Mouse (Mus musculus): ENCODE measurements around the gene Zkscan4.
A peak's percentile ranks its signal among the peaks of the same experiment; 100 is the strongest.
"Not testable (repeated sequence)": the region's sequence is repeated elsewhere in the genome, so short reads cannot be mapped to it uniquely, and the experiment has no call there.

Zkscan4 gene

GRCm38 (mm10) chr13:21492847-21493246 is 14.1 kb downstream of the Zkscan4 start:
- TF ChIP-seq POU5F1 (IDR thresholded peaks at IDR 0.05; ENCODE audit: borderline replicate concordance, low read length), result no peak
- TF ChIP-seq CTCF (conservative IDR thresholded peaks at IDR 0.05; ENCODE audit: low read length), result no peak
- TF ChIP-seq NANOG (IDR thresholded peaks at IDR 0.05; ENCODE audit: borderline replicate concordance, low read length), result no peak
- Histone ChIP-seq H3K36me3 (ENCODE audit: insufficient read depth, low read length) (no peaks in the 10 kb centered on the region), H3K9me3 (ENCODE audit: low read length) (peaks cover 13% of the 10 kb centered on the region), H3K4me1 (replicated peaks; ENCODE audit: low read depth, low read length) (no peaks in the 10 kb centered on the region), H3K4me3 (replicated peaks; ENCODE audit: low read length) (no peak overlapping the region), H3K27me3 (ENCODE audit: insufficient read depth, low read length) (peaks cover 12% of the 10 kb centered on the region)

- H3K4me1 ChIP-seq (replicated peaks; ENCODE audit: low read depth, low read length), result no peaks in the 10 kb centered on the region
- peaks cover 14% of the 10 kb centered on the region for H3K27me3 ChIP-seq (ENCODE audit: insufficient read depth, low read length)
- no peak within 1 kb of the TSS for H3K4me3 ChIP-seq (replicated peaks; ENCODE audit: low read length)
- no peaks in the 10 kb centered on the region for H3K36me3 ChIP-seq (ENCODE audit: insufficient read depth, low read length)
- TF ChIP-seq NANOG (IDR thresholded peaks at IDR 0.05; ENCODE audit: borderline replicate concordance, low read length) (no peak), POU5F1 (IDR thresholded peaks at IDR 0.05; ENCODE audit: borderline replicate concordance, low read length) (no peak), CTCF (conservative IDR thresholded peaks at IDR 0.05; ENCODE audit: low read length) (no peak)
- H3K9me3 ChIP-seq (ENCODE audit: low read length), result 0 out of 2 replicates have a peak, but pooled peaks cover 3% of the 10 kb centered on the region
These were observed 16.4 kb downstream of the Zkscan4 start, which contains the start of gene AK157302 for GRCm38 (mm10) chr13:21495080-21495479. AK157302 (plus strand) TSS chr13:21495223.

- not testable (repeated sequence) for H3K36me3 ChIP-seq (ENCODE audit: insufficient read depth, low read length); H3K27me3 ChIP-seq (ENCODE audit: insufficient read depth, low read length); H3K9me3 ChIP-seq (ENCODE audit: low read length); H3K4me1 ChIP-seq (replicated peaks; ENCODE audit: low read depth, low read length); H3K4me3 ChIP-seq (replicated peaks; ENCODE audit: low read length)
These were observed 22.5 kb downstream of the Zkscan4 start, which contains the start of gene Gm11273 for GRCm38 (mm10) chr13:21501182-21501581. Gm11273 (minus strand) TSS chr13:21501418.

- no peaks in the 10 kb centered on the region for H3K36me3 ChIP-seq (ENCODE audit: insufficient read depth, low read length)
- H3K4me3 ChIP-seq (replicated peaks; ENCODE audit: low read length), result no peak overlapping the region
- H3K27me3 ChIP-seq (ENCODE audit: insufficient read depth, low read length), result peaks cover 3% of the 10 kb centered on the region
- peaks cover 4% of the 10 kb centered on the region for H3K4me1 ChIP-seq (replicated peaks; ENCODE audit: low read depth, low read length)
- no peaks in the 10 kb centered on the region for H3K9me3 ChIP-seq (ENCODE audit: low read length)
- TF ChIP-seq NANOG (IDR thresholded peaks at IDR 0.05; ENCODE audit: borderline replicate concordance, low read length), result no peak
- TF ChIP-seq POU5F1 (IDR thresholded peaks at IDR 0.05; ENCODE audit: borderline replicate concordance, low read length), result no peak
- no peak for TF ChIP-seq CTCF (conservative IDR thresholded peaks at IDR 0.05; ENCODE audit: low read length)
These were observed 23.6 kb downstream of the Zkscan4 start for GRCm38 (mm10) chr13:21502296-21502695.

GRCm38 (mm10) chr13:21506221-21506649 is 27.5 kb downstream of the Zkscan4 start:
- H3K27me3 ChIP-seq (ENCODE audit: insufficient read depth, low read length), result no peaks in the 10 kb centered on the region
- H3K4me1 ChIP-seq (replicated peaks; ENCODE audit: low read depth, low read length), result peaks cover 4% of the 10 kb centered on the region
- H3K9me3 ChIP-seq (ENCODE audit: low read length), result no peaks in the 10 kb centered on the region
- H3K36me3 ChIP-seq (ENCODE audit: insufficient read depth, low read length), result no peaks in the 10 kb centered on the region
- H3K4me3 ChIP-seq (replicated peaks; ENCODE audit: low read length), result peak overlapping the region; percentile 83
- TF ChIP-seq NANOG (IDR thresholded peaks at IDR 0.05; ENCODE audit: borderline replicate concordance, low read length) (no peak), CTCF (conservative IDR thresholded peaks at IDR 0.05; ENCODE audit: low read length) (no peak), POU5F1 (IDR thresholded peaks at IDR 0.05; ENCODE audit: borderline replicate concordance, low read length) (no peak)

GRCm38 (mm10) chr13:21530136-21530535 is 51.4 kb downstream of the Zkscan4 start:
- TF ChIP-seq POU5F1 (IDR thresholded peaks at IDR 0.05; ENCODE audit: borderline replicate concordance, low read length), result no peak
- no peak for TF ChIP-seq NANOG (IDR thresholded peaks at IDR 0.05; ENCODE audit: borderline replicate concordance, low read length)
- Histone ChIP-seq H3K27me3 (ENCODE audit: insufficient read depth, low read length) (no peaks in the 10 kb centered on the region), H3K36me3 (ENCODE audit: insufficient read depth, low read length) (peaks cover 17% of the 10 kb centered on the region), H3K4me3 (replicated peaks; ENCODE audit: low read length) (peak overlapping the region; percentile 90), H3K9me3 (ENCODE audit: low read length) (no peaks in the 10 kb centered on the region), H3K4me1 (replicated peaks; ENCODE audit: low read depth, low read length) (peaks cover 11% of the 10 kb centered on the region; the same call in 1 of the 2 replicates)

GRCm38 (mm10) chr13:21530781-21531201 is 52.1 kb downstream of the Zkscan4 start, which contains the start of gene Zkscan8:
Zkscan8 (minus strand) TSS chr13:21531120.
- Histone ChIP-seq H3K27me3 (ENCODE audit: insufficient read depth, low read length) (no peaks in the 10 kb centered on the region), H3K4me1 (replicated peaks; ENCODE audit: low read depth, low read length) (peaks cover 11% of the 10 kb centered on the region; the same call in 1 of the 2 replicates), H3K36me3 (ENCODE audit: insufficient read depth, low read length) (peaks cover 11% of the 10 kb centered on the region), H3K4me3 (replicated peaks; ENCODE audit: low read length) (peak within 1 kb of the TSS; percentile 90), H3K9me3 (ENCODE audit: low read length) (no peaks in the 10 kb centered on the region)
- TF ChIP-seq NANOG (IDR thresholded peaks at IDR 0.05; ENCODE audit: borderline replicate concordance, low read length) (no peak), POU5F1 (IDR thresholded peaks at IDR 0.05; ENCODE audit: borderline replicate concordance, low read length) (no peak), CTCF (conservative IDR thresholded peaks at IDR 0.05; ENCODE audit: low read length) (no peak)

Measured in E14TG2a.4 (cell line).